In genomic region chr11:76110416-76110815, GRCm38 (mm10) we compare ENCODE assay signal across 25 mouse cellular contexts.
DNase-seq lines count a peak whose midpoint lies in the region; ATAC-seq and TF ChIP-seq lines count a peak whose summit lies in the region.
"Had no signal": no experiment of that assay in that cellular context is flagged by ENCODE, and none has a peak within 500 bp of the region (broad histone marks: within the 10 kb centered on the region; RNA-seq: fewer than 3 reads in every experiment).

No protein-coding gene starts in this region.

- H3K4me1 ChIP-seq in thymus, adult 2 months (replicated peaks; ENCODE audit: control insufficient read depth, insufficient read depth, low read length): peaks cover 7% of the 10 kb centered on the region
- H3K4me1 ChIP-seq in midbrain, embryonic 10.5 days: no peaks in the 10 kb centered on the region
- H3K4me1 ChIP-seq: forebrain, embryonic 10.5 days; forebrain, embryonic 13.5 days; heart, embryonic 15.5 days had no signal

- no peak for TF ChIP-seq CTCF in thymus, adult 2 months (IDR thresholded peaks at IDR 0.05; ENCODE audit: borderline replicate concordance, control insufficient read depth, extremely low read depth, insufficient read depth, low read length, poor library complexity)

- H3K9me3 ChIP-seq in midbrain, embryonic 10.5 days (replicated peaks): no peaks in the 10 kb centered on the region
- H3K9me3 ChIP-seq: forebrain, embryonic 10.5 days; forebrain, embryonic 13.5 days; G1E; heart, embryonic 12.5 days; heart, embryonic 15.5 days had no signal

- no peak for TF ChIP-seq POLR2A in thymus, adult 2 months (IDR thresholded peaks at IDR 0.05; ENCODE audit: control insufficient read depth, extremely low read depth, insufficient read depth, low read length, poor library complexity)

- no peak overlapping the region for H3K4me3 ChIP-seq in thymus, adult 2 months (ENCODE audit: control insufficient read depth, insufficient read depth, low read length)
- H3K4me3 ChIP-seq in midbrain, embryonic 10.5 days: no peak overlapping the region
- H3K4me3 ChIP-seq: forebrain, embryonic 10.5 days; forebrain, embryonic 13.5 days; heart, embryonic 12.5 days; heart, embryonic 15.5 days had no signal

- 23% methylated on average over 3 of the region's 3 CpGs for WGBS in thymus, adult 2 months
- 96% methylated on average over 3 of the region's 3 CpGs for WGBS in midbrain, embryonic 10.5 days

- ATAC-seq in cerebellum, adult (ENCODE audit: insufficient number of reproducible peaks, low FRiP score, low TSS enrichment): no peak
- ATAC-seq: forebrain, embryonic 13.5 days; forebrain, embryonic 16.5 days; hindbrain, postnatal 0 days; Patski had no signal

- peak; percentile 10 for DNase-seq in thymus, postnatal 0 days (ENCODE audit: low spot score)
- DNase-seq in thymus, adult 2 months: no peak
- peak; percentile 3 for DNase-seq in T-cell, adult 2 months (ENCODE audit: low spot score)
- peak; percentile 19 for DNase-seq in naive thymus-derived CD4-positive, alpha-beta T cell, adult 2 months (ENCODE audit: low read depth)
- DNase-seq in midbrain, embryonic 10.5 days (ENCODE audit: low spot score): no peak
- DNase-seq: adrenal gland, adult 2 months; adrenal gland, postnatal 14 days; cerebellum, adult 18-20 months; cerebellum, adult 9-10 months; cerebellum, postnatal 14 days; gastrocnemius, postnatal 10 days; gastrocnemius, postnatal 36 days; heart, postnatal 10 days; heart, postnatal 36 days had no signal

- no peaks in the 10 kb centered on the region for H3K27me3 ChIP-seq in thymus, adult 2 months (ENCODE audit: control insufficient read depth, insufficient read depth, low read length)
- no peaks in the 10 kb centered on the region for H3K27me3 ChIP-seq in midbrain, embryonic 10.5 days (ENCODE audit: low read depth, poor library complexity, severe bottlenecking)
- H3K27me3 ChIP-seq: CH12.LX; forebrain, embryonic 13.5 days; heart, embryonic 12.5 days; heart, embryonic 15.5 days; Patski had no signal

- H3K36me3 ChIP-seq in thymus, adult 2 months (ENCODE audit: control insufficient read depth, insufficient read depth, low read length): peaks cover 15% of the 10 kb centered on the region
- H3K36me3 ChIP-seq in midbrain, embryonic 10.5 days: peaks cover 32% of the 10 kb centered on the region

- H3K27ac ChIP-seq in thymus, adult 2 months (ENCODE audit: control insufficient read depth, insufficient read depth, low read length): no peak overlapping the region
- H3K27ac ChIP-seq in midbrain, embryonic 10.5 days (replicated peaks): no peak overlapping the region
- H3K27ac ChIP-seq: forebrain, embryonic 10.5 days; forebrain, embryonic 13.5 days; heart, embryonic 15.5 days; hindbrain, embryonic 14.5 days; hindbrain, postnatal 0 days had no signal

Comparison
In these comparisons a context has a peak if more than half of its experiments do, and no peak if none do; other contexts are left out.
1. DNase-seq: peak in thymus, postnatal 0 days (single experiment), T-cell, adult 2 months (single experiment) and naive thymus-derived CD4-positive, alpha-beta T cell, adult 2 months (single experiment); none in thymus, adult 2 months (single experiment) and midbrain, embryonic 10.5 days (single experiment).